Mouse (Mus musculus) left cerebral cortex, postnatal 36 days (tissue): ENCODE measurements at regions not wholly inside any gene's neighbourhood (a gene's known extent, or its start where the extent isn't known, plus 50 kb on each side); places are given as distances from the start of the nearest gene placed in this dataset.

ENCODE experiments used
- DNase-seq, 2 experiments: peaks; one replicate each; pipeline ENCODE4 v3.0.0; 2021 to 2022; ENCODE audit warnings: low spot score in 2 of 2, mixed read lengths in 1 of 2
- intact Hi-C: fragments of 180-260 bp; cut with DNase I; formaldehyde crosslinking; loops from one replicate; pipeline ENCODE4 v1.15.1; 2025

GRCm38 (mm10) chr4:101350222-101350621, 68.9 kb upstream of the Ak4 start:
- intact Hi-C loops = loop anchor here (10.0 kb wide), 2 partner anchors 165 to 295 kb away; partner anchors contain the start of gene Leprot

GRCm38 (mm10) chr4:101349413-101349812, 69.7 kb upstream of the Ak4 start:
- intact Hi-C loops = no loop called here
- no peak for DNase-seq

More at GRCm38 (mm10) chr4:101350222-101350621, 68.9 kb upstream of the Ak4 start:
- no peak for DNase-seq

GRCm38 (mm10) chr4:101347309-101347708, 71.8 kb upstream of the Ak4 start:
- intact Hi-C loops = no loop called here
- no peak for DNase-seq

- DNase-seq = no peak
- intact Hi-C loops = no loop called here
Observed at GRCm38 (mm10) chr4:101342071-101342762, 76.9 kb upstream of the Ak4 start.

- intact Hi-C loops = no loop called here
- no peak for DNase-seq
Observed at GRCm38 (mm10) chr4:101340741-101341140, 75.7 kb upstream of the Jak1 start.

- intact Hi-C loops = no loop called here
- DNase-seq = no peak
Observed at GRCm38 (mm10) chr4:101338211-101338610, 73.1 kb upstream of the Jak1 start.

GRCm38 (mm10) chr4:101336811-101337210, 71.7 kb upstream of the Jak1 start:
- DNase-seq = no peak
- intact Hi-C loops = no loop called here

- no peak for DNase-seq
- intact Hi-C loops = no loop called here
Observed at GRCm38 (mm10) chr4:101336371-101336770, 71.3 kb upstream of the Jak1 start.

- no peak for DNase-seq
- intact Hi-C loops = no loop called here
Observed at GRCm38 (mm10) chr4:101333868-101334267, 68.8 kb upstream of the Jak1 start.

- DNase-seq = no peak
- intact Hi-C loops = no loop called here
Observed at GRCm38 (mm10) chr4:101333036-101333435, 68.0 kb upstream of the Jak1 start.

- no peak for DNase-seq
- intact Hi-C loops = no loop called here
Observed at GRCm38 (mm10) chr4:101331231-101331630, 66.1 kb upstream of the Jak1 start.

GRCm38 (mm10) chr4:101329060-101329459, 64.0 kb upstream of the Jak1 start:
- DNase-seq = no peak
- intact Hi-C loops = no loop called here

GRCm38 (mm10) chr4:101326067-101326466, 61.0 kb upstream of the Jak1 start:
- DNase-seq = no peak
- intact Hi-C loops = no loop called here

GRCm38 (mm10) chr4:101321731-101322130, 56.6 kb upstream of the Jak1 start:
- intact Hi-C loops = no loop called here
- DNase-seq = no peak

GRCm38 (mm10) chr4:101320587-101320986, 55.5 kb upstream of the Jak1 start:
- DNase-seq = no peak
- intact Hi-C loops = no loop called here

- intact Hi-C loops = no loop called here
- no peak for DNase-seq
Observed at GRCm38 (mm10) chr4:101319681-101320220, 54.7 kb upstream of the Jak1 start.

- DNase-seq = no peak
- intact Hi-C loops = no loop called here
Observed at GRCm38 (mm10) chr4:101318836-101319235, 53.8 kb upstream of the Jak1 start.

- intact Hi-C loops = no loop called here
Observed at GRCm38 (mm10) chr4:101316061-101316460, 51.0 kb upstream of the Jak1 start.

More at GRCm38 (mm10) chr4:101316061-101316460, 51.0 kb upstream of the Jak1 start:
- no peak for DNase-seq
